Mouse (Mus musculus) lung, embryonic 14.5 days (tissue): ENCODE results near the gene Zfp667. TPM values are rescaled to one million over a fixed set of nuclear protein-coding genes. Genes with fewer than 3 reads are reported as not detected.
"Not testable (repeated sequence)": the region's sequence is repeated elsewhere in the genome, so short reads cannot be mapped to it uniquely, and the experiment has no call there.

Experiments used
- ATAC-seq: fragments of 200-750 bp; cut with Nextera tagmentation; 2 replicates; pipeline ENCODE4 v1.8.0; 2017; ENCODE audit warnings: mild to moderate bottlenecking, moderate TSS enrichment, moderate library complexity; ENCODE audit not compliant: insufficient read depth
- DNase-seq: peaks from one replicate; pipeline ENCODE4 v3.0.0-alpha.2; 2015
- H3K27ac ChIP-seq: fragments of 300-500 bp; sonication (generic); 2 replicates; pipeline ENCODE4 v1.5.1; 2014; ENCODE audit warnings: low read depth, mild to moderate bottlenecking, moderate library complexity
- H3K27me3 ChIP-seq: fragments of 300-500 bp; sonication (generic); 2 replicates; pipeline ENCODE4 v1.6.1; 2014; ENCODE audit warnings: low read length, control low read depth; ENCODE audit not compliant: insufficient read depth
- H3K36me3 ChIP-seq: fragments of 300-500 bp; sonication (generic); 2 replicates; pipeline ENCODE4 v1.6.1; 2014; ENCODE audit warnings: control low read depth; ENCODE audit not compliant: insufficient read depth
- H3K4me1 ChIP-seq: fragments of 300-500 bp; sonication (generic); 2 replicates; pipeline ENCODE4 v1.6.1; 2014; ENCODE audit warnings: antibody characterized with exemption, control low read depth; ENCODE audit not compliant: insufficient read depth
- H3K4me2 ChIP-seq: fragments of 300-500 bp; sonication (generic); 2 replicates; pipeline ENCODE4 v1.6.1; 2014; ENCODE audit warnings: mild to moderate bottlenecking
- H3K4me3 ChIP-seq: fragments of 300-500 bp; sonication (generic); 2 replicates; pipeline ENCODE4 v1.5.1; 2014; ENCODE audit warnings: low read depth, low read length
- H3K9ac ChIP-seq: fragments of 300-500 bp; sonication (generic); 2 replicates; pipeline ENCODE4 v1.6.1; 2014
- H3K9me3 ChIP-seq: fragments of 300-500 bp; sonication (generic); 2 replicates; pipeline ENCODE4 v1.6.1; 2016; ENCODE audit warnings: low read depth, low read length, control low read depth
- CTCF ChIP-seq: IDR thresholded peaks from 2 replicates; pipeline ENCODE4 v1.5.1; 2016; ENCODE audit warnings: antibody characterized with exemption, low read depth
- WGBS: fragments of 180-500 bp; shearing (Covaris S2); extraction: QIAGEN DNeasy Blood & Tissue Kit; methylation state at CpG from one replicate; pipeline ENCODE4 v1.1.7; 2014; 5-methylcytosine and 5-hydroxymethylcytosine counted together
- polyA plus RNA-seq: library from polyadenylated mRNA; unstranded; fragments of >200 nt; fragmentation: Nextera tagmentation; extraction: Ambion mirVana; gene quantifications from 2 replicates; pipeline ENCODE4 v1.2.1, GENCODE M21; 2014

The Zfp667 gene
- polyA plus RNA-seq, 1 experiment from 2014 or later = 5.8 TPM

GRCm38 (mm10) chr7:6282749-6283148 lies 3.6 kb upstream of the Zfp667 start:
- Histone ChIP-seq H3K27ac (no peak overlapping the region), H3K4me3 (peak overlapping the region; percentile 47), H3K4me1 (0 out of 2 replicates have a peak, but pooled peaks cover 3% of the 10 kb centered on the region), H3K9ac (peak overlapping the region; percentile 65; the same call in 1 of the 2 replicates), H3K4me2 (peak overlapping the region; percentile 69), H3K9me3 (no peaks in the 10 kb centered on the region), H3K36me3 (no peaks in the 10 kb centered on the region), H3K27me3 (no peaks in the 10 kb centered on the region)
- 0% methylated on average over 1 of the region's 1 CpGs for WGBS
- peak; percentile 94 for DNase-seq
- TF ChIP-seq CTCF = peak; percentile 80
- no peak for ATAC-seq

GRCm38 (mm10) chr7:6283451-6284075 lies 2.8 kb upstream of the Zfp667 start:
- peak; percentile 59 for TF ChIP-seq CTCF
- H3K36me3 ChIP-seq = no peaks in the 10 kb centered on the region
- WGBS = 2% methylated on average over 23 of the region's 23 CpGs

DNA sequence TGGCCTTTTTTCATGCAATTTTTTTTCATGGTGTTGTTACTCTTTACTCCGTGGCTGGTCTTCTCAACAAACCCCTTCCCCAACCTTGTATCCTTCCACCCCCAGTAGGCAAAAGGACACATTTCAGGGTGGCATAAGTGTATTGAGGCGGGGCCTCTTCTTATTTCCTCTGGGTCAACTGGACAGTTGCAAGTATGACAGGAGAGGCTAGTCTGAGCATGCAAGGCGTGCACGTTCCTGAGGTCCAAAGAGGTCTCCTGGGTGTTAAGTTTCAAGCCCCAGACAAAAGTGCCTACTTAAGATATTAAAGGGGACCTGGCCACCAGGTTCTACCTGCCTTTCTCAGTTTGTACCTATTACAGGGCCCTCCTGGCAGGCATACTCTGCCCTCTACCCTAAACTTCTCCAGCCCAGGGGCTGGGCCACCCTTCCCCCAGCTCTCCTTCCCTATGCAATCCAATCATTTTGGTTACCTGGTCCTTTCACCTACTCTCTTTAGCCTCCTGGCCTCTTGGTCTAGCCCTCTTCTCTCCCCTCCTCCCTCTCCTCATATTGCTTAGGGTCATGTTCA lies 1.9 kb upstream of the Zfp667 start:
- no peak for TF ChIP-seq CTCF
- H3K4me1 ChIP-seq = 0 out of 2 replicates have a peak, but pooled peaks cover 3% of the 10 kb centered on the region
- H3K4me3 ChIP-seq = no peak overlapping the region
- DNase-seq (no peak), ATAC-seq (no peak)
- WGBS = 81% methylated on average over 4 of the region's 4 CpGs
- no peak overlapping the region for H3K27ac ChIP-seq
- no peaks in the 10 kb centered on the region for H3K9me3 ChIP-seq
- no peak overlapping the region for H3K9ac ChIP-seq
- no peak overlapping the region; the same call in 1 of the 2 replicates for H3K4me2 ChIP-seq
- H3K27me3 ChIP-seq = no peaks in the 10 kb centered on the region
- H3K36me3 ChIP-seq = no peaks in the 10 kb centered on the region

More at GRCm38 (mm10) chr7:6283451-6284075, 2.8 kb upstream of the Zfp667 start:
- H3K9ac ChIP-seq = peak overlapping the region; percentile 65
- H3K27ac ChIP-seq = peak overlapping the region; percentile 80
- peak overlapping the region; percentile 47 for H3K4me3 ChIP-seq
- DNase-seq (peak; percentile 92), ATAC-seq (peak; percentile 69)
- H3K9me3 ChIP-seq = no peaks in the 10 kb centered on the region
- no peaks in the 10 kb centered on the region for H3K27me3 ChIP-seq
- H3K4me1 ChIP-seq = 0 out of 2 replicates have a peak, but pooled peaks cover 3% of the 10 kb centered on the region
- H3K4me2 ChIP-seq = peak overlapping the region; percentile 69

DNA sequence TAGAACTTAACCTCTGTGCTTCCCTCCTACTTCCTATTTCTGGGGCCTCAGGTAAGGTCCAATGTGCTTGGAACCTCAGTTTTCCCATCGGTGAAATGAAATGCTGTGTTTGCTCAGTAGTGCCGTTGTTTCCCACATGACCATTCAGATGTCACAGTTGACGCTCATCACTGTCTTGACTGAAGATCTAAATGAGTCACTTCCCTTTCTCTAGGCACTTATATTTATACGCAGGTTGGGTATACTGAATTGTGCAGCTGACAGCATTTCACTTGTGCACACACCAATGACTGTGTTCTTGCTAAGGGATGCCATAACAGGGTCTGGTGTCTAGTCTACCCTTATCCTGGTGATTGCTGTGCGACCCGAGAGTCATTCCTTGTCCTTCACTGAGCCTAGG lies 1.0 kb upstream of the Zfp667 start:
- 0 out of 2 replicates have a peak, but pooled peaks cover 3% of the 10 kb centered on the region for H3K4me1 ChIP-seq
- no peak overlapping the region for H3K27ac ChIP-seq
- TF ChIP-seq CTCF = no peak
- DNase-seq (no peak), ATAC-seq (no peak)
- H3K9ac ChIP-seq = no peak overlapping the region
- no peaks in the 10 kb centered on the region for H3K36me3 ChIP-seq
- H3K9me3 ChIP-seq = no peaks in the 10 kb centered on the region
- H3K4me3 ChIP-seq = no peak overlapping the region
- WGBS = 78% methylated on average over 6 of the region's 6 CpGs
- peak overlapping the region; percentile 74 for H3K4me2 ChIP-seq
- no peaks in the 10 kb centered on the region for H3K27me3 ChIP-seq

DNA sequence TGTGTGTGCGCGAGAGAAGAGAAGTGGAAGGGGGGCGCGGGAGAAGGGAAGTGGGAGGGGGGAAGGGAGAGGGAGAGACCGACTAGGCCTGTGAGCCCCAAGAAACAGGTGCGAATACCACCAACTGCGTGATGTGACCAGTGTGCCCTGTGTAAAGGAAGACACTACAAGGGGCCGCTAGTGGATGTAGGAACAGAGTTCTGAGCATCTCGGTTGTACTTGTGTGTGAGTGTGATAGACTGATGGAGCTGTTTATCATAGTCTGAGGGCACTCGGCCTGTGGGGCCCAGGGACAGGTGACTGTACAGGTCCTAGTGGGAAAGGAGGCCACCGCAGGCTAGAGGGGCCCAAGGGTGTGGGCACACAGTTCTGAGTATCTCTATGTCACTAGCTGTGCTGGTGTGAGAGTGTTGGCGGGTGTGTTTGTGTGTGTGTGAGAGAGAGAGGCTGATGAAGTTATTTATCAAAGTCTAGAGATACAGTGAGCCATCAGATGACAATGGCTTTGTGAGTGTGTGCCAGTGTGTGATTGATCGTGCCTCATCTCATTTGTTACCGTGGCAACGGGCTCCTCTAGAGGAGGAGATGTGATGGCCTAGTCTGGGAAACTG lies 647 bp downstream of the Zfp667 start:
- ATAC-seq (peak; percentile 7; the same call in 1 of the 2 replicates), DNase-seq (peak; percentile 12)
- H3K9me3 ChIP-seq = no peaks in the 10 kb centered on the region
- H3K4me2 ChIP-seq = peak overlapping the region; percentile 74
- no peak overlapping the region for H3K27ac ChIP-seq
- 0 out of 2 replicates have a peak, but pooled peaks cover 3% of the 10 kb centered on the region for H3K4me1 ChIP-seq
- H3K4me3 ChIP-seq = peak overlapping the region; percentile 40
- 16% methylated on average over 15 of the region's 15 CpGs for WGBS
- H3K36me3 ChIP-seq = 0 out of 2 replicates have a peak, but pooled peaks cover 2% of the 10 kb centered on the region
- H3K9ac ChIP-seq = peak overlapping the region; percentile 48
- no peaks in the 10 kb centered on the region for H3K27me3 ChIP-seq
- TF ChIP-seq CTCF = no peak

GRCm38 (mm10) chr7:6291121-6291520 lies 4.7 kb downstream of the Zfp667 start:
- H3K36me3 ChIP-seq, H3K4me3 ChIP-seq, H3K27me3 ChIP-seq, H3K9ac ChIP-seq, DNase-seq, H3K9me3 ChIP-seq, H3K27ac ChIP-seq, H3K4me2 ChIP-seq, ATAC-seq, H3K4me1 ChIP-seq: not testable (repeated sequence)
- 89% methylated on average over 4 of the region's 6 CpGs for WGBS

GRCm38 (mm10) chr7:6300796-6301195 lies 14.4 kb downstream of the Zfp667 start:
- not testable (repeated sequence) for H3K36me3 ChIP-seq, H3K27me3 ChIP-seq, H3K9ac ChIP-seq, DNase-seq, H3K4me2 ChIP-seq, H3K4me3 ChIP-seq, H3K4me1 ChIP-seq, H3K27ac ChIP-seq, ATAC-seq
- peaks cover 14% of the 10 kb centered on the region for H3K9me3 ChIP-seq
- 78% methylated on average over 11 of the region's 11 CpGs for WGBS
